Mouse (Mus musculus) inflammation-experienced regulatory T-cells, adult 16 weeks (primary cell): ENCODE results near the gene Srrm4. TPM values are rescaled to one million over a fixed set of nuclear protein-coding genes. Genes with fewer than 3 reads are reported as not detected.

Experiments
- polyA plus RNA-seq: library from polyadenylated mRNA; unstranded; fragments of 100-300 nt; shearing (Covaris generic); gene quantifications from one replicate; pipeline ENCODE4 v1.2.1, GENCODE M21; 2017

Gene Srrm4
- not detected for polyA plus RNA-seq

GRCm38 (mm10) chr5:116591346-116592048, at the start of gene Srrm4:
Srrm4 (minus strand) TSS chr5:116591817.

GRCm38 (mm10) chr5:116422699-116423201, 168.9 kb downstream of the Srrm4 start, which contains the start of gene Hspb8:
Hspb8 (minus strand) TSS chr5:116422864.

Other genes with a start within 250 kb of the Srrm4 start
- gene Hspb8, start 169.0 kb downstream of the Srrm4 start, polyA plus RNA-seq = not detected